Mouse (Mus musculus): Measurements from ENCODE around the gene Rnf121. TPM values are rescaled to one million over a fixed set of nuclear protein-coding genes. Genes with fewer than 3 reads are reported as not detected.

The Rnf121 gene
- 45.7 and 60.8 TPM in 2 replicates for total RNA-seq (2012; rRNA removed)

- no peaks in the 10 kb centered on the region for H3K9me3 ChIP-seq (ENCODE audit: control insufficient read depth, insufficient read depth, low read depth, low read length)
- H3K4me1 ChIP-seq (ENCODE audit: control insufficient read depth in 2 of 2, insufficient read depth in 2 of 2, low read length in 2 of 2, poor library complexity in 1 of 2) = no peaks in the 10 kb centered on the region
- H3K36me3 ChIP-seq (ENCODE audit: control insufficient read depth, insufficient read depth, low read length, poor library complexity, severe bottlenecking) = no peaks in the 10 kb centered on the region
- peak; percentile 83 for DNase-seq (ENCODE audit: low read depth, low spot score)
- TF ChIP-seq MAFK (IDR thresholded peaks at IDR 0.05; ENCODE audit: insufficient read depth, low read depth, low read length) (0 out of 2 replicates have a peak, but pooled peaks have one; percentile 34), HCFC1 (IDR thresholded peaks at IDR 0.05; ENCODE audit: borderline replicate concordance, insufficient read depth, low read length) (peak; percentile 93), ZC3H11A (IDR thresholded peaks at IDR 0.05; ENCODE audit: borderline replicate concordance, low read depth, low read length) (no peak), CHD2 (IDR thresholded peaks at IDR 0.05; ENCODE audit: low read depth, low read length) (peak; percentile 92), ZNF384 (IDR thresholded peaks at IDR 0.05; ENCODE audit: low read depth, low read length) (peak; percentile 88)
- peak within 1 kb of the TSS; percentile 75 for H3K27ac ChIP-seq (ENCODE audit: insufficient read depth, low read depth, low read length, poor library complexity, severe bottlenecking)
- H3K4me3 ChIP-seq (ENCODE audit: insufficient read depth in 1 of 2, low read depth in 1 of 2, low read length in 2 of 2, poor library complexity in 1 of 2, severe bottlenecking in 1 of 2) = peak within 1 kb of the TSS; percentile 80 to 83
- H3K9ac ChIP-seq (ENCODE audit: insufficient read depth, low read depth, low read length, poor library complexity, severe bottlenecking) = peak within 1 kb of the TSS; percentile 90
- in situ Hi-C loops (cut with MboI; ENCODE audit: low sequenced_read_pairs in 2 of 2, unreplicated experiment in 2 of 2) = no loop called here
Measured at GRCm38 (mm10) chr7:102065046-102065891, at the start of gene Rnf121, which contains the start of the genes Xndc1 and Xntrpc. Gene Rnf121, minus strand, starts transcription at chr7:102065469. Gene Xndc1, plus strand, starts transcription at chr7:102065511. Gene Xntrpc, plus strand, starts transcription at chr7:102065713.

GRCm38 (mm10) chr7:102113151-102113729 lies 48.0 kb upstream of the Rnf121 start:
- Histone ChIP-seq H3K36me3 (ENCODE audit: control insufficient read depth, insufficient read depth, low read length, poor library complexity, severe bottlenecking) (no peaks in the 10 kb centered on the region), H3K27ac (ENCODE audit: insufficient read depth, low read depth, low read length, poor library complexity, severe bottlenecking) (no peak overlapping the region), H3K9ac (ENCODE audit: insufficient read depth, low read depth, low read length, poor library complexity, severe bottlenecking) (peak overlapping the region; percentile 17; the same call in 1 of the 2 replicates), H3K4me1 (ENCODE audit: control insufficient read depth in 2 of 2, insufficient read depth in 2 of 2, low read length in 2 of 2, poor library complexity in 1 of 2) (peaks cover 0 to 10% of the 10 kb centered on the region in 2 experiments; a peak in 1 of 4 replicates), H3K4me3 (ENCODE audit: insufficient read depth in 1 of 2, low read depth in 1 of 2, low read length in 2 of 2, poor library complexity in 1 of 2, severe bottlenecking in 1 of 2) (peak overlapping the region; percentile 54 to 59; a peak in 3 of 4 replicates), H3K9me3 (ENCODE audit: control insufficient read depth, insufficient read depth, low read depth, low read length) (no peaks in the 10 kb centered on the region)
- no peak for TF ChIP-seq ZNF384 (IDR thresholded peaks at IDR 0.05; ENCODE audit: low read depth, low read length)
- TF ChIP-seq CHD2 (IDR thresholded peaks at IDR 0.05; ENCODE audit: low read depth, low read length) = no peak
- no peak for TF ChIP-seq MAFK (IDR thresholded peaks at IDR 0.05; ENCODE audit: insufficient read depth, low read depth, low read length)
- no peak for TF ChIP-seq HCFC1 (IDR thresholded peaks at IDR 0.05; ENCODE audit: borderline replicate concordance, insufficient read depth, low read length)
- TF ChIP-seq ZC3H11A (IDR thresholded peaks at IDR 0.05; ENCODE audit: borderline replicate concordance, low read depth, low read length) = no peak
- in situ Hi-C loops (cut with MboI; ENCODE audit: low sequenced_read_pairs in 2 of 2, unreplicated experiment in 2 of 2) = no loop called here
- no peak for DNase-seq (ENCODE audit: low read depth, low spot score)

GRCm38 (mm10) chr7:102109746-102110145 lies 44.5 kb upstream of the Rnf121 start:
- Histone ChIP-seq H3K36me3 (ENCODE audit: control insufficient read depth, insufficient read depth, low read length, poor library complexity, severe bottlenecking) (no peaks in the 10 kb centered on the region), H3K4me1 (ENCODE audit: control insufficient read depth in 2 of 2, insufficient read depth in 2 of 2, low read length in 2 of 2, poor library complexity in 1 of 2) (peaks cover 0 to 9% of the 10 kb centered on the region in 2 experiments; a peak in 1 of 4 replicates), H3K27ac (ENCODE audit: insufficient read depth, low read depth, low read length, poor library complexity, severe bottlenecking) (no peak overlapping the region), H3K9ac (ENCODE audit: insufficient read depth, low read depth, low read length, poor library complexity, severe bottlenecking) (no peak overlapping the region), H3K9me3 (ENCODE audit: control insufficient read depth, insufficient read depth, low read depth, low read length) (no peaks in the 10 kb centered on the region), H3K4me3 (ENCODE audit: insufficient read depth in 1 of 2, low read depth in 1 of 2, low read length in 2 of 2, poor library complexity in 1 of 2, severe bottlenecking in 1 of 2) (no peak overlapping the region)
- DNase-seq (ENCODE audit: low read depth, low spot score) = no peak
- TF ChIP-seq ZNF384 (IDR thresholded peaks at IDR 0.05; ENCODE audit: low read depth, low read length) = no peak
- TF ChIP-seq HCFC1 (IDR thresholded peaks at IDR 0.05; ENCODE audit: borderline replicate concordance, insufficient read depth, low read length) = no peak
- TF ChIP-seq ZC3H11A (IDR thresholded peaks at IDR 0.05; ENCODE audit: borderline replicate concordance, low read depth, low read length) = no peak
- no peak for TF ChIP-seq MAFK (IDR thresholded peaks at IDR 0.05; ENCODE audit: insufficient read depth, low read depth, low read length)
- no peak for TF ChIP-seq CHD2 (IDR thresholded peaks at IDR 0.05; ENCODE audit: low read depth, low read length)
- in situ Hi-C loops (cut with MboI; ENCODE audit: low sequenced_read_pairs in 2 of 2, unreplicated experiment in 2 of 2) = no loop called here

GRCm38 (mm10) chr7:102109171-102109570 lies 43.9 kb upstream of the Rnf121 start, which contains the start of gene Art5:
Gene Art5, minus strand, starts transcription at chr7:102109489.
- no peak for TF ChIP-seq CHD2 (IDR thresholded peaks at IDR 0.05; ENCODE audit: low read depth, low read length)
- no peak for TF ChIP-seq HCFC1 (IDR thresholded peaks at IDR 0.05; ENCODE audit: borderline replicate concordance, insufficient read depth, low read length)
- TF ChIP-seq ZNF384 (IDR thresholded peaks at IDR 0.05; ENCODE audit: low read depth, low read length) = no peak
- TF ChIP-seq MAFK (IDR thresholded peaks at IDR 0.05; ENCODE audit: insufficient read depth, low read depth, low read length) = no peak
- TF ChIP-seq ZC3H11A (IDR thresholded peaks at IDR 0.05; ENCODE audit: borderline replicate concordance, low read depth, low read length) = no peak
- H3K36me3 ChIP-seq (ENCODE audit: control insufficient read depth, insufficient read depth, low read length, poor library complexity, severe bottlenecking) = no peaks in the 10 kb centered on the region
- no peak within 1 kb of the TSS for H3K9ac ChIP-seq (ENCODE audit: insufficient read depth, low read depth, low read length, poor library complexity, severe bottlenecking)
- H3K4me3 ChIP-seq (ENCODE audit: insufficient read depth in 1 of 2, low read depth in 1 of 2, low read length in 2 of 2, poor library complexity in 1 of 2, severe bottlenecking in 1 of 2) = no peak within 1 kb of the TSS
- no peak within 1 kb of the TSS for H3K27ac ChIP-seq (ENCODE audit: insufficient read depth, low read depth, low read length, poor library complexity, severe bottlenecking)
- H3K9me3 ChIP-seq (ENCODE audit: control insufficient read depth, insufficient read depth, low read depth, low read length) = no peaks in the 10 kb centered on the region
- DNase-seq (ENCODE audit: low read depth, low spot score) = no peak
- in situ Hi-C loops (cut with MboI; ENCODE audit: low sequenced_read_pairs in 2 of 2, unreplicated experiment in 2 of 2) = no loop called here
- H3K4me1 ChIP-seq (ENCODE audit: control insufficient read depth in 2 of 2, insufficient read depth in 2 of 2, low read length in 2 of 2, poor library complexity in 1 of 2) = peaks cover 0 to 9% of the 10 kb centered on the region in 2 experiments; a peak in 1 of 4 replicates

All from ES-E14 (cell line).